Mouse (Mus musculus) thymus, adult 2 months (tissue): ENCODE data around the gene Rcan2. TPM values are rescaled to one million over a fixed set of nuclear protein-coding genes. Genes with fewer than 3 reads are reported as not detected.

Experiments used
- DNase-seq: peaks from one replicate; pipeline ENCODE4 v3.0.0; 2021
- H3K27ac ChIP-seq: fragments of 200-500 bp; 2 replicates; pipeline ENCODE4 v1.5.1; 2012; ENCODE audit warnings: low read length, control low read depth; ENCODE audit not compliant: control insufficient read depth, insufficient read depth
- H3K27me3 ChIP-seq: fragments of 200-500 bp; 2 replicates; pipeline ENCODE4 v1.6.1; 2012; ENCODE audit warnings: mild to moderate bottlenecking, low read length, moderate library complexity, mixed read lengths; ENCODE audit not compliant: control insufficient read depth, insufficient read depth
- H3K36me3 ChIP-seq: fragments of 200-500 bp; 2 replicates; pipeline ENCODE4 v1.6.1; 2012; ENCODE audit warnings: mild to moderate bottlenecking, low read length, moderate library complexity; ENCODE audit not compliant: control insufficient read depth, insufficient read depth
- H3K4me1 ChIP-seq: fragments of 200-500 bp; replicated peaks from 2 replicates; pipeline ENCODE4 v1.6.1; 2012; ENCODE audit warnings: low read length; ENCODE audit not compliant: control insufficient read depth, insufficient read depth
- H3K4me3 ChIP-seq: fragments of 200-500 bp; 2 replicates; pipeline ENCODE4 v1.5.1; 2012; ENCODE audit warnings: mild to moderate bottlenecking, low read length, control low read depth, moderate library complexity; ENCODE audit not compliant: control insufficient read depth, insufficient read depth
- CTCF ChIP-seq: fragments of 200-500 bp; IDR thresholded peaks from 2 replicates; pipeline ENCODE4 v1.5.1; 2012; ENCODE audit warnings: mild to moderate bottlenecking, control low read depth, low read length, moderate library complexity, borderline replicate concordance; ENCODE audit not compliant: control insufficient read depth, poor library complexity, insufficient read depth; ENCODE audit errors: extremely low read depth
- POLR2A ChIP-seq: fragments of 200-500 bp; IDR thresholded peaks from 2 replicates; pipeline ENCODE4 v1.6.1; 2012; ENCODE audit warnings: mild to moderate bottlenecking, low read length, control low read depth, moderate library complexity; ENCODE audit not compliant: control insufficient read depth, poor library complexity, insufficient read depth; ENCODE audit errors: extremely low read depth
- WGBS: fragments of 180-500 bp; shearing (Covaris S2); methylation state at CpG from one replicate; pipeline ENCODE4 v1.1.7; 2018; 5-methylcytosine and 5-hydroxymethylcytosine counted together
- polyA plus RNA-seq: library from polyadenylated mRNA; depleted of rRNA; stranded (reverse); fragments of >200 nt; gene quantifications from 2 replicates; pipeline ENCODE4 v1.2.3, GENCODE M21; 2012

Gene Rcan2
- polyA plus RNA-seq, 1 experiment: 6.4 TPM

- WGBS: 96% methylated on average over 2 of the region's 2 CpGs
- no peak for TF ChIP-seq CTCF
- no peak for TF ChIP-seq POLR2A
- Histone ChIP-seq H3K27ac (no peak overlapping the region), H3K4me3 (no peak overlapping the region), H3K4me1 (no peaks in the 10 kb centered on the region), H3K27me3 (no peaks in the 10 kb centered on the region), H3K36me3 (no peaks in the 10 kb centered on the region)
- DNase-seq: no peak
Measured at GRCm38 (mm10) chr17:44004401-44004800, 203.2 kb downstream of the Rcan2 start.

GRCm38 (mm10) chr17:44007411-44007810 lies 206.3 kb downstream of the Rcan2 start:
- H3K27me3 ChIP-seq: no peaks in the 10 kb centered on the region
- H3K4me1 ChIP-seq: no peaks in the 10 kb centered on the region
- no peaks in the 10 kb centered on the region for H3K36me3 ChIP-seq
- no peak overlapping the region for H3K27ac ChIP-seq
- H3K4me3 ChIP-seq: no peak overlapping the region
- TF ChIP-seq CTCF (no peak), POLR2A (no peak)
- DNase-seq: no peak
- WGBS: 95% methylated on average over 2 of the region's 2 CpGs

GRCm38 (mm10) chr17:44011917-44012316 lies 210.8 kb downstream of the Rcan2 start:
- no peaks in the 10 kb centered on the region for H3K36me3 ChIP-seq
- H3K27ac ChIP-seq: no peak overlapping the region
- no peaks in the 10 kb centered on the region for H3K27me3 ChIP-seq
- DNase-seq: no peak
- H3K4me3 ChIP-seq: no peak overlapping the region
- 88% methylated on average over 4 of the region's 4 CpGs for WGBS
- TF ChIP-seq CTCF: no peak
- no peak for TF ChIP-seq POLR2A
- no peaks in the 10 kb centered on the region for H3K4me1 ChIP-seq

GRCm38 (mm10) chr17:44013756-44014510 lies 212.8 kb downstream of the Rcan2 start:
- Histone ChIP-seq H3K36me3 (no peaks in the 10 kb centered on the region), H3K4me1 (no peaks in the 10 kb centered on the region), H3K4me3 (no peak overlapping the region), H3K27ac (no peak overlapping the region), H3K27me3 (no peaks in the 10 kb centered on the region)
- TF ChIP-seq POLR2A: no peak
- TF ChIP-seq CTCF: no peak
- no peak for DNase-seq
- WGBS: 82% methylated on average over 4 of the region's 4 CpGs

- H3K4me3 ChIP-seq: no peak overlapping the region
- H3K4me1 ChIP-seq: no peaks in the 10 kb centered on the region
- WGBS: 84% methylated on average over 5 of the region's 5 CpGs
- H3K27me3 ChIP-seq: no peaks in the 10 kb centered on the region
- H3K27ac ChIP-seq: no peak overlapping the region
- no peaks in the 10 kb centered on the region for H3K36me3 ChIP-seq
- TF ChIP-seq POLR2A (no peak), CTCF (no peak)
- DNase-seq: no peak
Measured at GRCm38 (mm10) chr17:44016314-44016713, 215.2 kb downstream of the Rcan2 start.

- H3K27ac ChIP-seq: no peak overlapping the region
- WGBS: 92% methylated on average over 6 of the region's 6 CpGs
- no peak for DNase-seq
Measured at GRCm38 (mm10) chr17:44020707-44021220, 219.6 kb downstream of the Rcan2 start.

GRCm38 (mm10) chr17:44023842-44024241 lies 222.7 kb downstream of the Rcan2 start:
- DNase-seq: no peak

More at GRCm38 (mm10) chr17:44020707-44021220, 219.6 kb downstream of the Rcan2 start:
- Histone ChIP-seq H3K36me3 (no peaks in the 10 kb centered on the region), H3K4me3 (no peak overlapping the region), H3K4me1 (no peaks in the 10 kb centered on the region), H3K27me3 (no peaks in the 10 kb centered on the region)
- TF ChIP-seq CTCF: no peak

More at GRCm38 (mm10) chr17:44023842-44024241, 222.7 kb downstream of the Rcan2 start:
- H3K27ac ChIP-seq: no peak overlapping the region
- H3K4me1 ChIP-seq: no peaks in the 10 kb centered on the region
- no peaks in the 10 kb centered on the region for H3K27me3 ChIP-seq
- H3K36me3 ChIP-seq: no peaks in the 10 kb centered on the region
- no peak overlapping the region for H3K4me3 ChIP-seq
- no peak for TF ChIP-seq POLR2A
- no peak for TF ChIP-seq CTCF
- 82% methylated on average over 2 of the region's 2 CpGs for whole genome bisulfite sequencing
